Mouse (Mus musculus) kidney, embryonic 14.5 days (tissue): ENCODE measurements around the gene Ulk3. TPM values are rescaled to one million over a fixed set of nuclear protein-coding genes. Genes with fewer than 3 reads are reported as not detected.
A peak's percentile ranks its signal among the peaks of the same experiment; 100 is the strongest.

Experiments used
- ATAC-seq: fragments of 200-750 bp; cut with Nextera tagmentation; 2 replicates; pipeline ENCODE4 v1.8.0; 2017; ENCODE audit warnings: moderate number of reproducible peaks, mild to moderate bottlenecking, moderate TSS enrichment, moderate library complexity; ENCODE audit not compliant: low FRiP score, low TSS enrichment
- H3K27ac ChIP-seq: fragments of 300-500 bp; sonication (generic); 2 replicates; pipeline ENCODE4 v1.5.1; 2014; ENCODE audit warnings: low read depth, mild to moderate bottlenecking, low read length, moderate library complexity, mixed read lengths
- H3K27me3 ChIP-seq: fragments of 300-500 bp; sonication (generic); 2 replicates; pipeline ENCODE4 v1.6.1; 2014; ENCODE audit warnings: mild to moderate bottlenecking, low read length; ENCODE audit not compliant: control insufficient read depth, insufficient read depth
- H3K36me3 ChIP-seq: fragments of 300-500 bp; sonication (generic); 2 replicates; pipeline ENCODE4 v1.6.1; 2014; ENCODE audit warnings: low read length, mixed read lengths; ENCODE audit not compliant: control insufficient read depth, insufficient read depth
- H3K4me1 ChIP-seq: fragments of 300-500 bp; sonication (generic); 2 replicates; pipeline ENCODE4 v1.6.1; 2014; ENCODE audit warnings: low read length, mixed read lengths; ENCODE audit not compliant: control insufficient read depth, insufficient read depth
- H3K4me2 ChIP-seq: fragments of 300-500 bp; sonication (generic); replicated peaks from 2 replicates; pipeline ENCODE4 v1.6.1; 2014; ENCODE audit warnings: low read depth, mild to moderate bottlenecking, low read length
- H3K4me3 ChIP-seq: fragments of 300-500 bp; sonication (generic); 2 replicates; pipeline ENCODE4 v1.5.1; 2014; ENCODE audit warnings: mild to moderate bottlenecking, low read length
- H3K9ac ChIP-seq: fragments of 300-500 bp; sonication (generic); 2 replicates; pipeline ENCODE4 v1.6.1; 2014; ENCODE audit warnings: low read depth, mild to moderate bottlenecking, low read length, moderate library complexity
- H3K9me3 ChIP-seq: fragments of 300-500 bp; sonication (generic); 2 replicates; pipeline ENCODE4 v1.6.1; 2016; ENCODE audit warnings: low read length; ENCODE audit not compliant: control insufficient read depth
- WGBS: fragments of 180-500 bp; shearing (Covaris S2); extraction: QIAGEN DNeasy Blood & Tissue Kit; methylation state at CpG from one replicate; pipeline ENCODE4 v1.1.7; 2014; 5-methylcytosine and 5-hydroxymethylcytosine counted together
- polyA plus RNA-seq: library from polyadenylated mRNA; unstranded; fragments of >200 nt; fragmentation: Nextera tagmentation; extraction: Ambion mirVana; gene quantifications from 2 replicates; pipeline ENCODE4 v1.2.1, GENCODE M21; 2014

Gene Ulk3
- polyA plus RNA-seq, 1 experiment from 2014 or later: 13.7 TPM

DNA sequence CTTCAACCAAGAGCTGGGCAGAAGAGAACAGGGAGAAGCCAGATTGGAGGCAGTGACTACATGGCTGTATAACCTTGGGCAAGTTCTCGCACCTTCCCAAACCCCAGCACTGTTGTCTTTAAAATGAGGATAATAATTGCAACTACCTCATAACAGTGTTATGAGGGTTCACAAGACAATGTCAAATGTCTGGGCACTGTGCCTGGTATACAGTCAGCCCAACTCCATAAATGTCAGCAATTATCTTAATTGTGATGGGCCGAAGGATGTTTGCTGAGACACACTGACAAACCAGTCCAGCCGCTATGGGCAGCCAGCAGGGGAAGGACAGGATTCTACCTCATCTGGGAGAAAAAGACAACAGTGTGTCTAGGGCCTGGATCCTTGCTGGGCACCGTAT lies 25.5 kb downstream of the Ulk3 start:
- 88% methylated on average over 4 of the region's 4 CpGs for WGBS
- no peak for ATAC-seq

GRCm38 (mm10) chr9:57617556-57618169 lies 28.4 kb downstream of the Ulk3 start:
- whole genome bisulfite sequencing: 80% methylated on average over 8 of the region's 8 CpGs
- Histone ChIP-seq H3K27ac (no peak overlapping the region), H3K9ac (no peak overlapping the region), H3K4me1 (no peaks in the 10 kb centered on the region), H3K27me3 (no peaks in the 10 kb centered on the region), H3K4me2 (no peak overlapping the region), H3K4me3 (no peak overlapping the region), H3K36me3 (no peaks in the 10 kb centered on the region), H3K9me3 (no peaks in the 10 kb centered on the region)
- no peak for ATAC-seq

More for the DNA sequence above, 25.5 kb downstream of the Ulk3 start:
- H3K27ac ChIP-seq: no peak overlapping the region
- H3K36me3 ChIP-seq: no peaks in the 10 kb centered on the region
- H3K4me2 ChIP-seq: no peak overlapping the region
- no peaks in the 10 kb centered on the region for H3K9me3 ChIP-seq
- no peaks in the 10 kb centered on the region for H3K27me3 ChIP-seq
- H3K9ac ChIP-seq: no peak overlapping the region
- no peak overlapping the region for H3K4me3 ChIP-seq
- H3K4me1 ChIP-seq: no peaks in the 10 kb centered on the region

- Histone ChIP-seq H3K36me3 (no peaks in the 10 kb centered on the region), H3K9me3 (no peaks in the 10 kb centered on the region), H3K4me1 (no peaks in the 10 kb centered on the region), H3K4me2 (no peak overlapping the region), H3K27ac (no peak overlapping the region), H3K4me3 (no peak overlapping the region), H3K9ac (no peak overlapping the region), H3K27me3 (no peaks in the 10 kb centered on the region)
- no peak for ATAC-seq
- 64% methylated on average over 8 of the region's 8 CpGs for WGBS
Observed at GRCm38 (mm10) chr9:57618854-57619253, 29.6 kb downstream of the Ulk3 start.

DNA sequence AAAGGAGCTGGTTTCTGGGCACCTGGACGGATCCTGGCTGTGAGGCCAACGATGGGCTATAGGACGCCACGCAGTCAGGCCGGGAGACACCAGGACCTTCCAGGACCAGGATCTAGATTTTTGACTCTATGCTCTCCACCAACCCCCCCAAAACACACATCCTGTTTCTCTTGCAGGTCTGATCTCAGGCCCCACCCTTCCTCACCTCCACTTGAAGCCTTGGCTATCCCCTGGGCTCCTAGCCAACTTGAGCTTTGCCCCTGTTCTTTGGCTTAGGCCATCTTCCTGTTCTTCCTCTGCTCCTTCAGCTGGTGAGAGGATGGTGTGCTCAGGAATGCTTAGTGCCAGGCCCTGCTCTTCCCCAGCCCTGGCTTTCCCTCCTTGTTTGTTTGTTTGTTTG lies 31.4 kb downstream of the Ulk3 start, which contains the start of gene Lman1l:
Gene Lman1l, minus strand, starts transcription at position 101 of the 400 bp plus-strand sequence.
- no peak within 1 kb of the TSS for H3K9ac ChIP-seq
- 92% methylated on average over 5 of the region's 5 CpGs for WGBS
- no peaks in the 10 kb centered on the region for H3K9me3 ChIP-seq
- H3K4me1 ChIP-seq: no peaks in the 10 kb centered on the region
- no peak for ATAC-seq
- H3K27me3 ChIP-seq: no peaks in the 10 kb centered on the region
- H3K36me3 ChIP-seq: peaks cover 7% of the 10 kb centered on the region
- H3K4me2 ChIP-seq: no peak within 1 kb of the TSS
- no peak within 1 kb of the TSS for H3K4me3 ChIP-seq
- H3K27ac ChIP-seq: no peak within 1 kb of the TSS

DNA sequence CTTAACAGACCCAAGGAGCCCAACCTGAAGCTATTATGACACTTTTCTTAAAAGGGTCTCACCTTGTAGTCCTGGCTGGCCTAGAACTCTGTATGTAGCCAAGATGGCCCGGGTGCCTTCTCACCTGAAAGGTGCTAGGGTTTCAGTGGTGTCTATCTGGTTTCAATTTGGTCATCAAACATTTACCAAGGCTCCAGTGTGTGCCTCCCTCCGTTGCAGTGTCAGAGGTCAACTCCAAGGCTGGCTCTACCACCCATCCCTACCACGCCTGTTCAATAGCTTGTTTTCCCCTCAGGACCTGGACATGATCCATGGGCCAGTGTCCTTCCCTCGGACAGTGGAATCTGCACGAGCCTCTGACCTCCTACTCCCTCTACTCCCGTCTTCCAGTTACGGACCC lies 35.0 kb downstream of the Ulk3 start:
- no peak for ATAC-seq
- Histone ChIP-seq H3K36me3 (peaks cover 43% of the 10 kb centered on the region), H3K9me3 (no peaks in the 10 kb centered on the region), H3K9ac (no peak overlapping the region), H3K4me2 (no peak overlapping the region), H3K27ac (no peak overlapping the region), H3K27me3 (no peaks in the 10 kb centered on the region), H3K4me1 (no peaks in the 10 kb centered on the region), H3K4me3 (no peak overlapping the region)
- 81% methylated on average over 7 of the region's 7 CpGs for WGBS

- ATAC-seq: no peak
- no peak overlapping the region for H3K4me2 ChIP-seq
- H3K27ac ChIP-seq: no peak overlapping the region
- no peak overlapping the region for H3K9ac ChIP-seq
- H3K4me3 ChIP-seq: no peak overlapping the region
- no peaks in the 10 kb centered on the region for H3K27me3 ChIP-seq
- no peaks in the 10 kb centered on the region for H3K4me1 ChIP-seq
- H3K9me3 ChIP-seq: no peaks in the 10 kb centered on the region
- peaks cover 59% of the 10 kb centered on the region for H3K36me3 ChIP-seq
- WGBS: 85% methylated on average over 15 of the region's 15 CpGs
Observed at GRCm38 (mm10) chr9:57625674-57626500, 36.6 kb downstream of the Ulk3 start.

GRCm38 (mm10) chr9:57627191-57627590 lies 37.9 kb downstream of the Ulk3 start:
- H3K9me3 ChIP-seq: no peaks in the 10 kb centered on the region
- H3K9ac ChIP-seq: no peak overlapping the region
- H3K36me3 ChIP-seq: peaks cover 61% of the 10 kb centered on the region
- no peaks in the 10 kb centered on the region for H3K4me1 ChIP-seq
- WGBS: 87% methylated on average over 17 of the region's 17 CpGs
- ATAC-seq: no peak
- H3K4me3 ChIP-seq: no peak overlapping the region
- no peaks in the 10 kb centered on the region for H3K27me3 ChIP-seq
- no peak overlapping the region for H3K4me2 ChIP-seq
- no peak overlapping the region for H3K27ac ChIP-seq

DNA sequence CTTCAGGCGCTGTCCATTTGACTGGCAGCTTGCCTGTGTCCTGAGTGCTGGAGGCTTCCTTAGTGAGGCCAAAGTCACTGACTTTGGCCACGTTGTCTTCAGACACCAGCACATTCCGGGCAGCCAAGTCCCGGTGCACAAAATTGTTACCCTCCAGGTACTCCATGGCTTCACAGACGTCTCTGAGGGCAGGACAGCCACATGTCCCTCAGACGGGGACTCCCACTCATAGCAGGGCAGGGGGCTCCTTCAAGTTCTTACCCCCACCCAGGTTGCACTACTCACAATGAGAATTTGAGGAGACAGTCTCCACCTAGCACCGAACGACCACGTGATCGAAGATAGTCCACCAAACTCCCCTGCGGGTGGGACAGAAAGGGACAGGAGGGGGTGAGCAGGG lies 38.6 kb downstream of the Ulk3 start:
- Histone ChIP-seq H3K4me3 (no peak overlapping the region), H3K4me2 (no peak overlapping the region), H3K9me3 (no peaks in the 10 kb centered on the region), H3K27ac (no peak overlapping the region), H3K4me1 (no peaks in the 10 kb centered on the region), H3K36me3 (peaks cover 64% of the 10 kb centered on the region), H3K9ac (no peak overlapping the region), H3K27me3 (no peaks in the 10 kb centered on the region)
- 90% methylated on average over 11 of the region's 11 CpGs for WGBS
- no peak for ATAC-seq

DNA sequence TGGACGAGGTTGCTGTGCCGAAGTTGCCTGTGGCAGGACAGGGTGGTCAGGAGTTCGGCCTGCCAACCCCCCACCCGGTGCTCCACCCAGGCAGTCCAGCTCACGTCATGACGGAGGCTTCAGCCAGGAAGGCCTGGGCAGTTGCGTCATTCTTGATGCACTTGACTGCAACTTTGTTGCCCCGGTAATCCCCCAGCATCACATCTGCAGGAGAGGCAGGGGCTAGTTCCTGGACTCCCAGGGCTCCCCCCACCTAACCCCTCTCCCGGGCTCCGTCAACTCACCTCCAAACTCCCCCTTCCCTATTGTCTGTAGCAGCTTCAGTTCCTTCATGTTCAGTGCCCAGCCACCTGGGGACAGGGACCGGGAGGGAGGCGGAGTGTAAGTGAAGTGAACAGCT lies 39.5 kb downstream of the Ulk3 start:
- no peak overlapping the region for H3K4me3 ChIP-seq
- peaks cover 64% of the 10 kb centered on the region for H3K36me3 ChIP-seq
- H3K9ac ChIP-seq: no peak overlapping the region
- H3K4me2 ChIP-seq: no peak overlapping the region
- no peaks in the 10 kb centered on the region for H3K9me3 ChIP-seq
- ATAC-seq: peak; percentile 24; the same call in 1 of the 2 replicates
- no peaks in the 10 kb centered on the region for H3K27me3 ChIP-seq
- H3K27ac ChIP-seq: no peak overlapping the region
- 91% methylated on average over 12 of the region's 12 CpGs for WGBS
- H3K4me1 ChIP-seq: no peaks in the 10 kb centered on the region
